Mouse (Mus musculus) megakaryocyte, embryonic 14.5 days (primary cell): ENCODE results near the gene Limd1.

Source experiments
- FLI1 ChIP-seq: IDR thresholded peaks from 2 replicates; pipeline ENCODE4 v1.6.1; 2012; ENCODE audit warnings: low read length, inconsistent platforms, mixed read lengths
- GATA1 ChIP-seq: IDR thresholded peaks from 3 replicates; pipeline ENCODE4 v1.6.1; 2012; ENCODE audit warnings: mixed read lengths, low read length, inconsistent platforms, borderline replicate concordance

DNA sequence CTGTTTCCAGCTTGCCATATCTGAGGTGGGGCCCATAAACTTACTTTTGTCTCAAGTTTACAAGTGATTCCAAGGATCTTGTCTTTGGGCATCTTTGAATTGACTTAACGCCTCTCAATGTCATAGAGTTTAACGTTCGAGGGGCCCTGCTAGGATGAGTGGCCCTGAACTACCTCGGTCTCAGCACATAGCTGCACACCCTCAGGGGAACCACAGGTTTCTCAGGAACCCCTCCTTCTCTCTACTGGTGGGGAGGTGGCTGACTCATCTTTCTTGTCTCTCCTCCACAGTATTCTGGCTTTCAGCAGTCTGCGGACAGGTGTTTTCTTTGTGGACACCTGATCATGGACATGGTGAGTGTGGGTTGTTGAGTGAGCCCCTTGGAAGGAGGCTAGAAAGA is 32.4 kb downstream of the Limd1 start:
- TF ChIP-seq GATA1: no peak
- no peak for TF ChIP-seq FLI1
